In the genomic region with DNA sequence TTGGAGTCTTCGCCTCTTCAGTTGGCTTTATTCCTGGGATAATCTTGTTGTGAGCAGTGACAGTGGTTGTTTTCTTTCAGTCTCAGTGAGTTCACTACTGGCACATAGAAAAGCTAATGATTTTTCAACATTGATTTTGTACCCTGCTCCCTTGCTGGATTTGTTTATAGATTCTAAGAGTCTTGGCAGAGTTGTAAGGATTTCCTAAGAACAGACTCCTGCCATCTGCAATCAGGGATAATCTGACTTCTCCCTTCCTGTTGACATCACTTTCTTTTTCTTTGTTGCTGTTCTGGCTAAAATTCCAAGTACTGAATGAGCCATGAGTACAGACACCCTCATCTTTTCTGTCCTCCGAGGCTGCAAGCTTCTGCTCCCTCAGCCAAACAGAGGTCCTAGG, we compare ENCODE assay signal across 22 mouse cellular contexts. TPM values are rescaled to one million over a fixed set of nuclear protein-coding genes. Genes with fewer than 3 reads are reported as not detected.
A peak's percentile ranks its signal among the peaks of the same experiment; 100 is the strongest.
DNase-seq lines count a peak whose midpoint lies in the region; ATAC-seq and TF ChIP-seq lines count a peak whose summit lies in the region.
"Had no signal": no experiment of that assay in that cellular context is flagged by ENCODE, and none has a peak within 500 bp of the region (broad histone marks: within the 10 kb centered on the region; RNA-seq: fewer than 3 reads in every experiment).

No protein-coding gene starts in this region.

- no peak overlapping the region for H3K4me3 ChIP-seq in lung, embryonic 16.5 days (ENCODE audit: low read length)
- H3K4me3 ChIP-seq in stomach, postnatal 0 days (ENCODE audit: low read depth, low read length) = no peak overlapping the region
- H3K4me3 ChIP-seq in intestine, postnatal 0 days (ENCODE audit: low read depth, low read length) = no peak overlapping the region
- H3K4me3 ChIP-seq: embryonic facial prominence, embryonic 12.5 days; erythroblast, embryonic 14.5 days; kidney, embryonic 15.5 days; left cerebral cortex, adult 2 months; liver, embryonic 13.5 days; midbrain, embryonic 10.5 days; stomach, embryonic 15.5 days had no signal

- H3K27ac ChIP-seq in lung, embryonic 16.5 days (ENCODE audit: low read length) = peak overlapping the region; percentile 58
- H3K27ac ChIP-seq in stomach, postnatal 0 days (replicated peaks) = peak overlapping the region; percentile 56; the same call in 1 of the 2 replicates
- no peak overlapping the region for H3K27ac ChIP-seq in intestine, postnatal 0 days (ENCODE audit: low read depth, low read length)
- H3K27ac ChIP-seq: embryonic facial prominence, embryonic 12.5 days; kidney, embryonic 15.5 days; left cerebral cortex, adult 2 months; liver, embryonic 13.5 days; macrophage; midbrain, embryonic 10.5 days; stomach, embryonic 15.5 days had no signal

- no peak overlapping the region for H3K9ac ChIP-seq in lung, embryonic 16.5 days (ENCODE audit: low read length)
- H3K9ac ChIP-seq in stomach, postnatal 0 days (ENCODE audit: low read length) = no peak overlapping the region
- no peak overlapping the region for H3K9ac ChIP-seq in intestine, postnatal 0 days (ENCODE audit: low read depth, low read length)
- H3K9ac ChIP-seq: embryonic facial prominence, embryonic 12.5 days; kidney, embryonic 15.5 days; liver, embryonic 13.5 days; stomach, embryonic 15.5 days had no signal

- no peaks in the 10 kb centered on the region for H3K27me3 ChIP-seq in lung, embryonic 16.5 days (ENCODE audit: control insufficient read depth, insufficient read depth, low read depth, low read length)
- no peaks in the 10 kb centered on the region for H3K27me3 ChIP-seq in stomach, postnatal 0 days (ENCODE audit: control insufficient read depth, insufficient read depth, low read length)
- H3K27me3 ChIP-seq in intestine, postnatal 0 days (replicated peaks; ENCODE audit: control insufficient read depth, insufficient read depth, low read length) = no peaks in the 10 kb centered on the region
- H3K27me3 ChIP-seq: embryonic facial prominence, embryonic 12.5 days; kidney, embryonic 15.5 days; liver, embryonic 13.5 days; stomach, embryonic 15.5 days had no signal

- WGBS in lung, embryonic 16.5 days = 52% methylated on average over 2 of the region's 2 CpGs
- WGBS in stomach, postnatal 0 days = 48% methylated on average over 2 of the region's 2 CpGs
- 77% methylated on average over 2 of the region's 2 CpGs for WGBS in intestine, postnatal 0 days

- H3K4me2 ChIP-seq in lung, embryonic 16.5 days (ENCODE audit: low read depth, low read length) = no peak overlapping the region
- no peak overlapping the region for H3K4me2 ChIP-seq in stomach, postnatal 0 days (replicated peaks; ENCODE audit: low read depth)
- H3K4me2 ChIP-seq in intestine, postnatal 0 days (replicated peaks; ENCODE audit: low read depth) = no peak overlapping the region
- H3K4me2 ChIP-seq: embryonic facial prominence, embryonic 12.5 days; kidney, embryonic 15.5 days; liver, embryonic 13.5 days; stomach, embryonic 15.5 days had no signal

- DNase-seq in gastrocnemius, adult 18-20 months (ENCODE audit: low spot score) = peak; percentile 23
- DNase-seq in gastrocnemius, postnatal 10 days = no peak
- DNase-seq in layer of hippocampus, adult 9-10 months (ENCODE audit: low spot score) = peak; percentile 13
- no peak for DNase-seq in layer of hippocampus, postnatal 25 days (ENCODE audit: extremely low spot score in 1 of 2, low spot score in 1 of 2)
- no peak for DNase-seq in stomach, postnatal 0 days (ENCODE audit: low spot score)
- DNase-seq: adrenal gland, adult 2 months; B cell, adult 2 months; cerebellum, adult 9-10 months; liver, embryonic 13.5 days; right cerebral cortex, postnatal 14 days; thymus, adult 2 months had no signal

- TF ChIP-seq EP300 in stomach, postnatal 0 days (optimal IDR thresholded peaks at IDR 0.05) = no peak

- H3K36me3 ChIP-seq in lung, embryonic 16.5 days (ENCODE audit: control insufficient read depth, insufficient read depth, low read length) = no peaks in the 10 kb centered on the region
- no peaks in the 10 kb centered on the region for H3K36me3 ChIP-seq in stomach, postnatal 0 days (ENCODE audit: control insufficient read depth, insufficient read depth, low read length)
- H3K36me3 ChIP-seq in intestine, postnatal 0 days (ENCODE audit: control insufficient read depth, insufficient read depth) = no peaks in the 10 kb centered on the region
- H3K36me3 ChIP-seq: embryonic facial prominence, embryonic 12.5 days; kidney, embryonic 15.5 days; liver, embryonic 13.5 days; midbrain, embryonic 10.5 days; stomach, embryonic 15.5 days had no signal

- no peaks in the 10 kb centered on the region for H3K9me3 ChIP-seq in lung, embryonic 16.5 days (ENCODE audit: control insufficient read depth, low read length)
- no peaks in the 10 kb centered on the region for H3K9me3 ChIP-seq in stomach, postnatal 0 days (ENCODE audit: control insufficient read depth, low read length)
- no peaks in the 10 kb centered on the region for H3K9me3 ChIP-seq in intestine, postnatal 0 days (ENCODE audit: control insufficient read depth)
- H3K9me3 ChIP-seq: embryonic facial prominence, embryonic 12.5 days; kidney, embryonic 15.5 days; liver, embryonic 13.5 days; midbrain, embryonic 10.5 days; stomach, embryonic 15.5 days had no signal

- ATAC-seq in lung, embryonic 16.5 days (ENCODE audit: low read depth) = peak; percentile 73
- ATAC-seq in stomach, postnatal 0 days (ENCODE audit: low FRiP score, low TSS enrichment) = no peak
- ATAC-seq in intestine, postnatal 0 days = no peak
- ATAC-seq: hindbrain, embryonic 16.5 days; intestine, embryonic 16.5 days had no signal

- no peak for TF ChIP-seq CTCF in stomach, postnatal 0 days (IDR thresholded peaks at IDR 0.05; ENCODE audit: low read depth)
- TF ChIP-seq CTCF in intestine, postnatal 0 days (IDR thresholded peaks at IDR 0.05; ENCODE audit: low read depth) = no peak

- H3K4me1 ChIP-seq in lung, embryonic 16.5 days (replicated peaks; ENCODE audit: control insufficient read depth, insufficient read depth, low read length) = peaks cover 4% of the 10 kb centered on the region
- H3K4me1 ChIP-seq in stomach, postnatal 0 days (replicated peaks; ENCODE audit: control insufficient read depth, insufficient read depth) = no peaks in the 10 kb centered on the region
- 0 out of 2 replicates have a peak, but pooled peaks cover 4% of the 10 kb centered on the region for H3K4me1 ChIP-seq in intestine, postnatal 0 days (replicated peaks; ENCODE audit: control insufficient read depth, insufficient read depth, low read length)
- H3K4me1 ChIP-seq: embryonic facial prominence, embryonic 12.5 days; kidney, embryonic 15.5 days had no signal

RNA-seq across cellular contexts. Expression of a gene that starts 20.8 kb away (rescaled TPM):
- 1 to 10 TPM; 7.9 to 9.0 TPM for total RNA-seq in gastrocnemius, adult 18-20 months (2021)
- total RNA-seq in gastrocnemius, postnatal 10 days (2021) = 10 to 100 TPM in 1 of 2 experiments, 1 to 10 TPM in 1; 9.1 to 10.9 TPM
- total RNA-seq in layer of hippocampus, postnatal 25 days (2021) = 10 to 100 TPM; 23.8 to 26.2 TPM
- polyA plus RNA-seq in lung, embryonic 16.5 days (2015; fragmentation: Nextera tagmentation; extraction: Ambion mirVana) = 23.9 and 24.9 TPM in 2 replicates
- polyA plus RNA-seq in stomach, postnatal 0 days (2015; fragmentation: Nextera tagmentation; extraction: Ambion mirVana) = 14.0 and 15.0 TPM in 2 replicates
- 12.4 TPM in 2 replicates for polyA plus RNA-seq in intestine, postnatal 0 days (2015; fragmentation: Nextera tagmentation; extraction: Ambion mirVana)

Comparison
In these comparisons a context has a peak if more than half of its experiments do, and no peak if none do; other contexts are left out.
1. DNase-seq: peak in gastrocnemius, adult 18-20 months (single experiment) and layer of hippocampus, adult 9-10 months (single experiment); none in gastrocnemius, postnatal 10 days (single experiment), layer of hippocampus, postnatal 25 days (0 of 2) and stomach, postnatal 0 days (single experiment).